Mouse (Mus musculus): Measurements from ENCODE around the gene Klrb1. TPM values are rescaled to one million over a fixed set of nuclear protein-coding genes. Genes with fewer than 3 reads are reported as not detected.

Gene Klrb1
- total RNA-seq, 4 experiments from 2014 or later, result not detected

GRCm38 (mm10) chr6:128733908-128734679, 11.2 kb upstream of the Klrb1 start:
- DNase-seq, result no peak

- DNase-seq, result no peak
Measured at GRCm38 (mm10) chr6:128732032-128732431, 9.2 kb upstream of the Klrb1 start.

- DNase-seq, result no peak
Measured at GRCm38 (mm10) chr6:128701691-128702090, 21.2 kb downstream of the Klrb1 start.

GRCm38 (mm10) chr6:128679574-128679973, 43.3 kb downstream of the Klrb1 start:
- DNase-seq, result no peak

GRCm38 (mm10) chr6:128669936-128670335, 52.9 kb downstream of the Klrb1 start:
- DNase-seq, result no peak

- DNase-seq, result no peak
Measured at GRCm38 (mm10) chr6:128662206-128662605, 60.7 kb downstream of the Klrb1 start, which contains the start of gene Clec2h. TSS of gene Clec2h (plus strand) at chr6:128662385.

- DNase-seq, result no peak
Measured at GRCm38 (mm10) chr6:128661249-128661648, 61.6 kb downstream of the Klrb1 start.

Other genes with a start within 250 kb of the Klrb1 start
- 1 to 10 TPM in 1 of 4 experiments, under 1 TPM in 2, not detected in 1; 0.14 to 1.8 (median 0.73) TPM for gene Pzp, start 196.3 kb downstream of the Klrb1 start, total RNA-seq (2022)
- not detected for gene A2ml1, start 141.5 kb downstream of the Klrb1 start, total RNA-seq (2022)
- not detected for gene Klrb1a, start 99.5 kb downstream of the Klrb1 start, total RNA-seq (2022)
- 1 to 10 TPM in 3 of 4 experiments, under 1 TPM in 1; 0.67 to 3.1 (median 2.1) TPM for gene Clec2h, start 60.7 kb downstream of the Klrb1 start, total RNA-seq (2022)
- gene Klrb1c, start 66.2 kb upstream of the Klrb1 start, total RNA-seq (2022), result 1 to 10 TPM in 1 of 4 experiments, under 1 TPM in 3; 0.22 to 1.0 (median 0.56) TPM
- gene Gm44511, start 103.3 kb upstream of the Klrb1 start, total RNA-seq (2022), result under 1 TPM in 1 of 4 experiments, not detected in 3; 0.54 TPM
- under 1 TPM in 2 of 4 experiments, not detected in 2; 0.17 to 0.31 TPM for gene Klrb1b, start 103.3 kb upstream of the Klrb1 start, total RNA-seq (2022)
- under 1 TPM in 3 of 4 experiments, not detected in 1; 0.10 to 0.65 (median 0.22) TPM for gene Clec2i, start 164.5 kb upstream of the Klrb1 start, total RNA-seq (2022)
- 1 to 10 TPM in 1 of 4 experiments, under 1 TPM in 2, not detected in 1; 0.35 to 1.0 (median 0.59) TPM for gene BC035044, start 168.1 kb upstream of the Klrb1 start, total RNA-seq (2022)
- gene Clec2g, start 211.3 kb upstream of the Klrb1 start, total RNA-seq (2022), result 1 to 10 TPM; 2.6 to 3.5 (median 3.1) TPM

Data from adrenal gland, adult 8-10 months (tissue).